Mouse (Mus musculus): ENCODE measurements around the gene Slc25a13. TPM values are rescaled to one million over a fixed set of nuclear protein-coding genes. Genes with fewer than 3 reads are reported as not detected.
"Not testable (repeated sequence)": the region's sequence is repeated elsewhere in the genome, so short reads cannot be mapped to it uniquely, and the experiment has no call there.

Gene Slc25a13
- polyA plus RNA-seq, 1 experiment from 2014 or later, result 43.6 TPM

DNA sequence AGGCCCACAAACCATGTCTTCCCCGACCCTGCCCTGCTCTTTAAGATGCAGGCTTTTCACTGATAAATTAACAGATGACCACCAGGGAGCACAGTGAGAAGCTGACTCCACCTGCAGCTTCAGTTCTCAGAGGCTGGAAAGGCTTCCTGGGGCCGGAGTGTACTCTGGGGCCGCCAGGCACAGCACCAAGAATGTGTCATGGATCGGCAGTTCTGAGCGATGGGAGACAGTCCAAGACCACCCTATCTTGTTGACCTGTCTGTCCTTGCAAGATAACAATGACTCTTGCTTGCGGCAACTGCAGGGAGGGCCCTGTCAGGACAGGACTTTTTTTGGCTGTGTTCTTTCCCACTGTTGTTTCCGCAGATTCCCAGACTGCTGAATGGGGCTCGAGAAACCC lies 33.4 kb downstream of the Slc25a13 start:
- ATAC-seq (ENCODE audit: low FRiP score, low TSS enrichment), result peak; percentile 64; the same call in 1 of the 2 replicates
- Histone ChIP-seq H3K4me2 (replicated peaks; ENCODE audit: low read depth, low read length) (no peak overlapping the region), H3K4me3 (ENCODE audit: low read length) (no peak overlapping the region), H3K9me3 (ENCODE audit: control insufficient read depth, low read length) (no peaks in the 10 kb centered on the region), H3K27ac (ENCODE audit: low read depth, low read length) (no peak overlapping the region), H3K9ac (ENCODE audit: low read depth, low read length) (no peak overlapping the region), H3K27me3 (ENCODE audit: control insufficient read depth, insufficient read depth, low read length) (no peaks in the 10 kb centered on the region), H3K36me3 (ENCODE audit: control insufficient read depth, insufficient read depth, low read length) (peaks cover 4% of the 10 kb centered on the region; the same call in 1 of the 2 replicates), H3K4me1 (ENCODE audit: control insufficient read depth, insufficient read depth, low read length) (peaks cover 7% of the 10 kb centered on the region; the same call in 1 of the 2 replicates)
- WGBS, result 55% methylated on average over 8 of the region's 8 CpGs

- no peaks in the 10 kb centered on the region for H3K27me3 ChIP-seq (ENCODE audit: control insufficient read depth, insufficient read depth, low read length)
- H3K9ac ChIP-seq (ENCODE audit: low read depth, low read length), result no peak overlapping the region
- H3K4me3 ChIP-seq (ENCODE audit: low read length), result no peak overlapping the region
- peaks cover 5% of the 10 kb centered on the region; the same call in 1 of the 2 replicates for H3K36me3 ChIP-seq (ENCODE audit: control insufficient read depth, insufficient read depth, low read length)
- no peak for ATAC-seq (ENCODE audit: low FRiP score, low TSS enrichment)
- no peak overlapping the region for H3K27ac ChIP-seq (ENCODE audit: low read depth, low read length)
- WGBS, result 93% methylated on average over 7 of the region's 7 CpGs
- no peaks in the 10 kb centered on the region for H3K9me3 ChIP-seq (ENCODE audit: control insufficient read depth, low read length)
- H3K4me1 ChIP-seq (ENCODE audit: control insufficient read depth, insufficient read depth, low read length), result peaks cover 7% of the 10 kb centered on the region; the same call in 1 of the 2 replicates
- no peak overlapping the region for H3K4me2 ChIP-seq (replicated peaks; ENCODE audit: low read depth, low read length)
Observed at GRCm38 (mm10) chr6:6182191-6182590, 34.8 kb downstream of the Slc25a13 start.

GRCm38 (mm10) chr6:6178341-6178740 lies 38.6 kb downstream of the Slc25a13 start:
- ATAC-seq (ENCODE audit: low FRiP score, low TSS enrichment); H3K4me2 ChIP-seq (replicated peaks; ENCODE audit: low read depth, low read length); H3K36me3 ChIP-seq (ENCODE audit: control insufficient read depth, insufficient read depth, low read length); H3K9ac ChIP-seq (ENCODE audit: low read depth, low read length); H3K4me1 ChIP-seq (ENCODE audit: control insufficient read depth, insufficient read depth, low read length); H3K9me3 ChIP-seq (ENCODE audit: control insufficient read depth, low read length); H3K27me3 ChIP-seq (ENCODE audit: control insufficient read depth, insufficient read depth, low read length); H3K27ac ChIP-seq (ENCODE audit: low read depth, low read length); H3K4me3 ChIP-seq (ENCODE audit: low read length): not testable (repeated sequence)
- WGBS, result 95% methylated on average over 15 of the region's 15 CpGs

DNA sequence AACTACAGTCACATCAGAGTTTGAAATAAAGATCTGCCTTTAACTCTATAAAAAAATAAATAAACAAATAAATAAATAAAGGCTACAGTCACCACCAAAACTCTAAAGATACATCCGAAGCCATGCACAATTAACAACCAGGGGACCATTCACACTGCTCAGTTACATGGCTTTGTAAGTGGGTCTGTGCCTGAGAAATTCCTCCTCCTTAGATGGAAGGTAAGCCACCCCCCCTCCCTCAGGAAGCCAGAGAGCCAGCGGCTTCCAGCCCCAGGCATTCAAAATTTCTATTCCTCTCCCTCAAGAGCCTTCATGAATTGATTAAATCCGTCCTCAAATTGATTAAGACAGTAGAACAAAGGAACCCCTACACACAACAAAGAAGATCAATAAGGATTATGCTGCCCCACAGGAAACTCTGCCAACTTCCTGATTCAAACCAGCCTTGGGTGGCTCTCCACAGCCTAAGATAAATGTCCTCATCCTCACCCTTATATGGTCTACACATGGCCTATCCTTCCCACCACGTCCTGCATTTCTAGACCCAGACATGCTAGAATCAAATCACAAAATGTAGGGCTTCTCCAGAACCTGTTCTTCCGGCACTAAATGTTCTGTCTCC lies 41.5 kb downstream of the Slc25a13 start:
- Histone ChIP-seq H3K4me1 (ENCODE audit: control insufficient read depth, insufficient read depth, low read length) (no peaks in the 10 kb centered on the region), H3K27ac (ENCODE audit: low read depth, low read length) (no peak overlapping the region), H3K36me3 (ENCODE audit: control insufficient read depth, insufficient read depth, low read length) (peaks cover 5% of the 10 kb centered on the region; the same call in 1 of the 2 replicates), H3K9ac (ENCODE audit: low read depth, low read length) (no peak overlapping the region), H3K4me3 (ENCODE audit: low read length) (no peak overlapping the region), H3K4me2 (replicated peaks; ENCODE audit: low read depth, low read length) (no peak overlapping the region), H3K9me3 (ENCODE audit: control insufficient read depth, low read length) (no peaks in the 10 kb centered on the region), H3K27me3 (ENCODE audit: control insufficient read depth, insufficient read depth, low read length) (no peaks in the 10 kb centered on the region)
- WGBS, result 77% methylated on average over 5 of the region's 5 CpGs
- no peak for ATAC-seq (ENCODE audit: low FRiP score, low TSS enrichment)

GRCm38 (mm10) chr6:6173935-6174561 lies 42.9 kb downstream of the Slc25a13 start:
- Histone ChIP-seq H3K4me2 (replicated peaks; ENCODE audit: low read depth, low read length) (no peak overlapping the region), H3K9me3 (ENCODE audit: control insufficient read depth, low read length) (no peaks in the 10 kb centered on the region), H3K27me3 (ENCODE audit: control insufficient read depth, insufficient read depth, low read length) (no peaks in the 10 kb centered on the region), H3K36me3 (ENCODE audit: control insufficient read depth, insufficient read depth, low read length) (peaks cover 5% of the 10 kb centered on the region; the same call in 1 of the 2 replicates), H3K4me1 (ENCODE audit: control insufficient read depth, insufficient read depth, low read length) (no peaks in the 10 kb centered on the region), H3K9ac (ENCODE audit: low read depth, low read length) (no peak overlapping the region), H3K27ac (ENCODE audit: low read depth, low read length) (no peak overlapping the region), H3K4me3 (ENCODE audit: low read length) (no peak overlapping the region)
- WGBS, result 36% methylated on average over 9 of the region's 9 CpGs
- ATAC-seq (ENCODE audit: low FRiP score, low TSS enrichment), result peak; percentile 26; the same call in 1 of the 2 replicates

DNA sequence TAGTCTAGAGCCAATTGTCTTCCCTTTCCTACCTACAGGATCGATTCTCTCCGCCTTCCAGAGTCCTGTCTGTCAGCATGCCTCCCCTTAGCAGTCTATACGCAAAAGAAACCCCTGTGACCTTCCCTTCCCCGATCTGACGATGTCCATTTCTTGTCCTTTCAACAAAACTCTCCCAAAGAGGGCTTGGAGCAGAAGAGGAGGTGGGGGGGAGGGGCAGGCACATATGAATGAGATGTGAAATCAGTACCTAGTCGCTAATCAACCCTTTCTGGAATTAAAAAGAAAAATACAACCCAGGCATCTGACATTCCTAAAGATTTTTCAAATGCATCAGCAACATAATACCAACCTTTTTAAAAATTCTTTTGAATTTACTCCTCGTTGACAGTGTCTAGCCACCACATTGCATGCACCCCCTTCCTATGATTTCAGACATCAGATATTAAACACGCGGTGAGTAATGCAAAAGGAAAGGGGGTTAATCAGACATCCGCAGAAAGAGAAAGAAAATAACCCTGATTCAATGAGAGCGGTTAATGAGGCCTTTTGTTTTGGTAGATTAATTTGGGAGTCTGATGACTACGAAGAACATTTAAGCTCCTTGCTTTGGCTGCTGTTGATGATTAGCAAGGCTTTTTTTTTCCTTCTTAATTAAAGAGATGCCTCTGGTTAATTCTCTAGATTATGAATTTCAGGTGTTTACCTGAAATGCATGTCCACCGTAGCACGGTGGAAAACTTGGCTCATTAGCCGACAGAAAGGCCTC lies 43.6 kb downstream of the Slc25a13 start:
- WGBS, result 38% methylated on average over 15 of the region's 15 CpGs

DNA sequence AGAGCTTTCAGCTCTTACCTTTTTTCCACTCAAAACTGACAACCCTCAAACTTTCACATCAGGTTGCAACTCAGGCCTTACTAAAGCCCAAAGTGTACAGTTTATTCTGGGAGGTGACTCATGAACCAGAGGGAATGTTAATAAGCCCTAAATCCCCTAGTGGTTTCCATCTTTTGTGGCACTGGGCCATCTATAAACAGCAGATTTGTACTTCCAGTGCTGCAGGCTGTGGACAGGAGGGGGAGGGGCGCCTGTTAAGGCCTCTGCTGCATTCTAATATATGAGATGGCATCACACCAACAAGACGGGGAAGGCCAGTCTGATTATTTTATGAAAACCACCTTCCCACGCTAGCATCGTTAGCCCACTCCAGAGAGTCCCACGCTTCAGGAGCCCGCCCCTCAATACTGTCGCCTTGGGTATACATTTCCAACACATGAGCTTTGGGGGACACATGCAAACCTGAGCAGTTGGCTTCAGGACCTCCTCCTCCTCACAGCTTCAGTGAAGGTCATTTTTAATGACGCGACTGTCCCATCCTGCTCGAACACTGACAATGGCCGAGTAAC lies 48.3 kb downstream of the Slc25a13 start:
- Histone ChIP-seq H3K27me3 (ENCODE audit: control insufficient read depth, insufficient read depth, low read length) (no peaks in the 10 kb centered on the region), H3K27ac (ENCODE audit: low read depth, low read length) (no peak overlapping the region), H3K4me1 (ENCODE audit: control insufficient read depth, insufficient read depth, low read length) (no peaks in the 10 kb centered on the region), H3K4me3 (ENCODE audit: low read length) (no peak overlapping the region), H3K36me3 (ENCODE audit: control insufficient read depth, insufficient read depth, low read length) (no peaks in the 10 kb centered on the region), H3K9ac (ENCODE audit: low read depth, low read length) (no peak overlapping the region), H3K9me3 (ENCODE audit: control insufficient read depth, low read length) (no peaks in the 10 kb centered on the region), H3K4me2 (replicated peaks; ENCODE audit: low read depth, low read length) (no peak overlapping the region)
- peak; percentile 28; the same call in 1 of the 2 replicates for ATAC-seq (ENCODE audit: low FRiP score, low TSS enrichment)
- 73% methylated on average over 11 of the region's 11 CpGs for WGBS

More for the DNA sequence above, 43.6 kb downstream of the Slc25a13 start:
- Histone ChIP-seq H3K4me2 (replicated peaks; ENCODE audit: low read depth, low read length) (no peak overlapping the region), H3K4me3 (ENCODE audit: low read length) (no peak overlapping the region), H3K27me3 (ENCODE audit: control insufficient read depth, insufficient read depth, low read length) (no peaks in the 10 kb centered on the region), H3K4me1 (ENCODE audit: control insufficient read depth, insufficient read depth, low read length) (no peaks in the 10 kb centered on the region), H3K27ac (ENCODE audit: low read depth, low read length) (no peak overlapping the region), H3K36me3 (ENCODE audit: control insufficient read depth, insufficient read depth, low read length) (no peaks in the 10 kb centered on the region), H3K9ac (ENCODE audit: low read depth, low read length) (no peak overlapping the region), H3K9me3 (ENCODE audit: control insufficient read depth, low read length) (no peaks in the 10 kb centered on the region)
- no peak for ATAC-seq (ENCODE audit: low FRiP score, low TSS enrichment)

GRCm38 (mm10) chr6:6167339-6168126 lies 49.4 kb downstream of the Slc25a13 start:
- no peaks in the 10 kb centered on the region for H3K36me3 ChIP-seq (ENCODE audit: control insufficient read depth, insufficient read depth, low read length)
- H3K27ac ChIP-seq (ENCODE audit: low read depth, low read length), result no peak overlapping the region
- ATAC-seq (ENCODE audit: low FRiP score, low TSS enrichment), result no peak
- no peak overlapping the region for H3K9ac ChIP-seq (ENCODE audit: low read depth, low read length)
- H3K4me3 ChIP-seq (ENCODE audit: low read length), result no peak overlapping the region
- H3K4me2 ChIP-seq (replicated peaks; ENCODE audit: low read depth, low read length), result no peak overlapping the region
- no peaks in the 10 kb centered on the region for H3K9me3 ChIP-seq (ENCODE audit: control insufficient read depth, low read length)
- H3K27me3 ChIP-seq (ENCODE audit: control insufficient read depth, insufficient read depth, low read length), result no peaks in the 10 kb centered on the region
- WGBS, result 92% methylated on average over 10 of the region's 10 CpGs
- H3K4me1 ChIP-seq (ENCODE audit: control insufficient read depth, insufficient read depth, low read length), result no peaks in the 10 kb centered on the region

Data from kidney, embryonic 14.5 days (tissue).